Mouse (Mus musculus) bone marrow macrophage, adult 2 months (primary cell): Measurements from ENCODE around the gene Sec62.

ENCODE experiments used
- CTCF ChIP-seq: IDR thresholded peaks from 2 replicates; pipeline ENCODE4 v1.5.1; 2012; ENCODE audit warnings: low read depth, mild to moderate bottlenecking, low read length, moderate library complexity
- POLR2A ChIP-seq: IDR thresholded peaks from 2 replicates; pipeline ENCODE4 v1.6.1; 2012; ENCODE audit warnings: mild to moderate bottlenecking, low read depth, low read length, borderline replicate concordance

GRCm38 (mm10) chr3:30822163-30822562 is 29.5 kb downstream of the Sec62 start:
- no peak for TF ChIP-seq POLR2A
- TF ChIP-seq CTCF: no peak
